Mouse (Mus musculus) embryonic fibroblast, embryonic 13.5 days (primary cell): Measurements from ENCODE around the gene Selenop.

Experiments
- CTCF ChIP-seq: IDR thresholded peaks from 2 replicates; pipeline ENCODE4 v1.5.1; 2011; ENCODE audit warnings: mild to moderate bottlenecking, control low read depth, low read length, moderate library complexity, borderline replicate concordance; ENCODE audit not compliant: insufficient read depth
- POLR2A ChIP-seq: IDR thresholded peaks from 2 replicates; pipeline ENCODE4 v1.6.1; 2011; ENCODE audit warnings: low read depth, mild to moderate bottlenecking, control low read depth, low read length, moderate library complexity

DNA sequence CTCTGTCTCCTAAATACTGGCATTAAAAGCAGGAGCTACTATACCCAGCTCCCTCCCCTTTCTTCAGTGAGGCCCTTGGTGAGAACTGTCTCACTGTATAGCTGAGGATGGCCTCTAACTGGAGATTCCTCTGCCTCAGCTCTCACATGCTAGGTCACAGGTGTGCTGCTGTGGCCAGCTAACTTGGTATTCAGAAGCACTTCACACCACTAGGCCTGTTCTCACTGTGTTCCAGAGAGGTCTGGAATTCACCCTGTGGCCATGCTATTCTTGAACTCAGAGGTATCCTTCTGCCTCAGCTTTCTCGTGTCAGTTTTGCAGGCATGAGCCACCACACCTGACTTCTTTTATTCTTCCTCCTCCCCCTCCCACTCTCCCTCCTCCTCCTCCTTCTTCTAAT is 4.8 kb downstream of the Selenop start:
- TF ChIP-seq CTCF = no peak
- TF ChIP-seq POLR2A = no peak
